Mouse (Mus musculus) B cell, adult 2 months (primary cell): ENCODE data around the gene Ankrd34a.

Experiments used
- DNase-seq, 2 experiments: peaks; one replicate each; pipeline ENCODE4 v3.0.0; 2022

Gene Ankrd34a

GRCm38 (mm10) chr3:96629729-96630600 lies 33.5 kb downstream of the Ankrd34a start, which contains the start of gene Rbm8a:
Rbm8a (plus strand) TSS chr3:96629933.
- peak; percentile 94 to 95 for DNase-seq

- no peak for DNase-seq
Observed at GRCm38 (mm10) chr3:96632058-96632457, 35.6 kb downstream of the Ankrd34a start.

DNA sequence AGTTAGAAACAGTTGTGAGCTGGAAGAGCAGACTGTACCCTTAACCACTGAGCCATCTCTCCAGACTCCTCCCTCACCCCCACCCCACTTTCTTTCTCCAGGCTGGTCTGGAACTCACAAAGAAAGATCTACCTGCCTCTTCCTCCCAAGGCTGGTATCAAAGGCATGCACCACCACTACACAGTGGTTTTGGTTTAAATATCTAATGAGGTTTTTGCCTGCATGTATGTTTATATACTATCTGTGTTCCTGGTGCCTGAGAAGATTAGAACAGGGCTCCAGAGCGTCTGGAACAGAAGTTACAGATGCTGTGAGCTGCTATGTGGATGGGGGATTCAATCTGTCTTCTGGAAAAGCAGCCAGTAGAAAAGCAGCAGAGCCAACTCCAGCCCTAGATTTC lies 37.6 kb downstream of the Ankrd34a start:
- DNase-seq = no peak

DNA sequence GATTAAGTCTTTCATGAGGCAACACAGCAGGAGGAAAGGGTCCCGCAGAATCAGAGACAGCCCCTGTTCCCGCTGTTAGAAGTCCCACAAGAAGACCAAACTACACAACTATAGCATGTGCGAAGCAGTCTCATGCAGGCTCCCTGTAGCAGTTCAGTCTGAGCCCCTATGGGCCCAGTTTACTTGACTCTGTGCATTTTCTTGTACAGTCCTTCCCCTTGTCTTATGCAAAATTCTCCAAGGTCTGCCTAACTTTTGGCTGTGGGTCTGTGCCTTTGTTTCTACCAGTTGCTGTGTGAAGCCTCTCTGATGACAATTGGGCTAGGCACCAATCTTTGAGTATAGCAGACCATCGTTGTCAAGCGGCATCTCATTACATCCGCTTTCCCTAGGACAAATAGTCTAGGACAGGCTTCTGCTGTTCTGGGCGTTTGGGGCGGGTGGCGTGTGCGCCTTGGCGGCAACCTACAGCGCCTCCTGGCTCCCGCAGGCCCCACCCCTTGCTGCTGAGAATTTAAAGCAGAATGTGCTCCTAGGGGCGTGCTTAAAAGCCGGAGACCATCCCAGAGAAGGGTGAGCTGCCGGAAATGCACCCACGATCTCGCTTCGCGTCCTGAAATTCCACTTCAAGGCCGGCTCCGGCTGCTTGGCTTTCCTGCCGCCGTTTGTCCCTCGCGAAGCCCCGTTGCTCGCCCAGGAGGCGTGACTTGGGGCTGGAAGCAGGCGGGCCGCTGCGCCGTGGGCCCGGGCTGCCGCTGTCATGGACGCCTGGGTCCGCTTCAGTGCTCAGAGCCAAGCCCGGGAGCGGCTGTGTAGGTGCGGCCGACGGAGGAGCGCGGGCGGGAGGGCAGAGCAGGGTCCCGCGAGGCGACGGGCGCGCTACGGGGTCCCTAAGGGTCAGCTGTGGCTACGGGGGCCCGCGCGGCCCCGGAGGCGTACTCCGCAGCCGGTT lies 38.8 kb downstream of the Ankrd34a start, which contains the start of the genes Pex11b and Gm42957:
TSS of gene Pex11b (plus strand) at position 449 of the 952 bp plus-strand sequence.
TSS of gene Gm42957 (plus strand) at position 547 of the 952 bp plus-strand sequence.
- DNase-seq = peak; percentile 83 to 85

GRCm38 (mm10) chr3:96635906-96636305 lies 39.5 kb downstream of the Ankrd34a start:
- no peak for DNase-seq

DNA sequence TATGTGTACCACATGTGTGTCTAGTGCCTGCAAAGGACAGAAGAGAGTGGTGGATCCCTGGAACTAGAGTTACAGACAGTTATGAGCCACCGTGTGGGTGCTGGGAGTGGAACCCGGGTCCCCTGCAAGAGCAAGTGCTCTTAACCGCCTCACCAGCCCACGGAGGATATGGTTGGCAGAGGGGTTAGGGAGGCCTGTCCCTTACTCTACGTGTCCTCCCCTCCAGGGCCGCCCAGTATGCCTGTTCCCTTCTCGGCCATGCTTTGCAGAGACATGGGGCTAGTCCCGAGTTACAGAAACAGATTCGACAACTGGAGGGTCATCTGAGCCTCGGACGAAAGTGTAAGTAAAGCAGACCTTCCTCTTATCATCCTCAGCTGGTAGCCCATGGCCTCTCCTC lies 40.0 kb downstream of the Ankrd34a start:
- no peak for DNase-seq

- DNase-seq = peak; percentile 84 to 85
Observed at GRCm38 (mm10) chr3:96639219-96639618, 42.8 kb downstream of the Ankrd34a start.

DNA sequence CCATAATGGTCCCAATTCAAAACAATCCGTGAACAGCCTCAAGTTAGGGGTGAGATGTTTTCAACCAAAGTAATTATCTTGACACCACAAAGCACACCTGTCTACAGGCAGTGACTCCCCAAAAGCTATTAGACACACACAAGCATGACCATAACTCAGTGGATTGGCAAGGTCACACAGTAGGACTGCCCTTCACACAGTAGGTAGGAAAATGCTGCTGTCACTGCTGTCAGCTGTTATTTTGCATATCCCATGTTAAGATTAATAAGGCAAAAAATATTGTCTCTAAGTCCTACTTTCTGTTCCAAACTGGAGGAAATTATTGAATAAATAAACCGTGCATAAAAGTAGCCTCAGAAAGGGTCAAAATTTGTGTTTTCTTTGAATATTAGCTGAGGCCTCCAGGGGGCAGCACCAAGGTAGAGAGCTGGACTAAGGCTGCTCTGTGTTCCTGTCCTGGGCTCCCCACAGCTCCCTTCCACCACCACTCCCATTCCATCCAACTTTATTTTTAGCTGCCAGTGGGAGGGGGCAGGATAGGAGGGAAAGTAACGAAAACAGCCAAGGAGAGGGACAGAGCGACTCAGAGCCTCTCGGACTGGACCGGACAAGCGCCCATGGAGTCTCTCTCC lies 48.7 kb downstream of the Ankrd34a start, which contains the start of gene Itga10:
TSS of gene Itga10 (plus strand) at position 567 of the 632 bp plus-strand sequence.
- DNase-seq = peak; percentile 47 to 63

DNA sequence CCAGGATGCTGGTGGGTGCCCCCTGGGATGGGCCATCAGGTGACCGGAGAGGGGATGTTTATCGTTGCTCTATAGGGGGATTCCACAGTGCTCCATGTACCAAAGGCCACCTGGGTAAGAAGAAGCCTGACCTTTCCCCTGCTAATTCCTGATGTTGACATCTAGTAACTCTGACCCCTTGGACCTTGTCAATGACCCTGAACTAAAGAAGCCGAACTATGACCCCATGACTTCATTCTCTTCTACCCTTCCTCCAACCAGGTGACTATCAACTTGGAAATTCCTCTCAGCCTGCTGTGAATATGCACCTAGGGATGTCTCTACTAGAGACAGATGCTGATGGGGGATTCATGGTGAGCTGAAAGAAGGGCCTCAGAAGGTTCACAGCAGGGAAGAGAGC lies 50.9 kb downstream of the Ankrd34a start:
- no peak for DNase-seq
